Mouse (Mus musculus) hindbrain, postnatal 0 days (tissue): ENCODE data around the gene Atp10b. TPM values are rescaled to one million over a fixed set of nuclear protein-coding genes. Genes with fewer than 3 reads are reported as not detected.
"Not testable (repeated sequence)": the region's sequence is repeated elsewhere in the genome, so short reads cannot be mapped to it uniquely, and the experiment has no call there.

Source experiments
- ATAC-seq: fragments of 200-750 bp; cut with Nextera tagmentation; 2 replicates; pipeline ENCODE4 v1.8.0; 2017; ENCODE audit warnings: mild to moderate bottlenecking, moderate TSS enrichment, moderate library complexity
- DNase-seq: peaks from one replicate; pipeline ENCODE4 v3.0.0-alpha.2; 2015; ENCODE audit warnings: low spot score
- H3K27ac ChIP-seq: fragments of 300-500 bp; sonication (generic); 2 replicates; pipeline ENCODE4 v1.5.1; 2014; ENCODE audit warnings: mild to moderate bottlenecking
- H3K27me3 ChIP-seq: fragments of 300-500 bp; sonication (generic); 2 replicates; pipeline ENCODE4 v1.6.1; 2014; ENCODE audit warnings: low read length, mixed read lengths; ENCODE audit not compliant: insufficient read depth
- H3K36me3 ChIP-seq: fragments of 300-500 bp; sonication (generic); 2 replicates; pipeline ENCODE4 v1.6.1; 2014; ENCODE audit warnings: low read length, mixed read lengths; ENCODE audit not compliant: insufficient read depth
- H3K4me1 ChIP-seq: fragments of 300-500 bp; sonication (generic); 2 replicates; pipeline ENCODE4 v1.6.1; 2014; ENCODE audit warnings: antibody characterized with exemption, low read length, mixed read lengths; ENCODE audit not compliant: insufficient read depth
- H3K4me2 ChIP-seq: fragments of 300-500 bp; sonication (generic); 2 replicates; pipeline ENCODE4 v1.6.1; 2014; ENCODE audit warnings: low read depth, mild to moderate bottlenecking, low read length, moderate library complexity, mixed read lengths
- H3K4me3 ChIP-seq: fragments of 300-500 bp; sonication (generic); 2 replicates; pipeline ENCODE4 v1.5.1; 2014; ENCODE audit warnings: low read length
- H3K9ac ChIP-seq: fragments of 300-500 bp; sonication (generic); replicated peaks from 2 replicates; pipeline ENCODE4 v1.6.1; 2014; ENCODE audit warnings: mild to moderate bottlenecking, low read length, moderate library complexity, mixed read lengths
- H3K9me3 ChIP-seq: fragments of 300-500 bp; sonication (generic); 2 replicates; pipeline ENCODE4 v1.6.1; 2016; ENCODE audit warnings: low read length, mixed read lengths
- CTCF ChIP-seq: IDR thresholded peaks from 2 replicates; pipeline ENCODE4 v1.5.1; 2016; ENCODE audit warnings: antibody characterized with exemption, control low read depth, low read depth
- WGBS: fragments of 180-500 bp; shearing (Covaris S2); extraction: QIAGEN DNeasy Blood & Tissue Kit; methylation state at CpG from one replicate; pipeline ENCODE4 v1.1.7; 2014; 5-methylcytosine and 5-hydroxymethylcytosine counted together
- polyA plus RNA-seq: library from polyadenylated mRNA; unstranded; fragments of >200 nt; fragmentation: Nextera tagmentation; extraction: Ambion mirVana; gene quantifications from 2 replicates; pipeline ENCODE4 v1.2.1, GENCODE M21; 2015
- total RNA-seq: library from RNA; depleted of rRNA; stranded (reverse); fragments of >200 nt; gene quantifications from 2 replicates; pipeline ENCODE4 v1.2.3, GENCODE M21; 2014; rRNA removed

Gene Atp10b
- total RNA-seq (1.0 and 1.6 TPM in 2 replicates), polyA plus RNA-seq (0.30 and 0.32 TPM in 2 replicates)

- Histone ChIP-seq H3K4me1 (no peaks in the 10 kb centered on the region), H3K36me3 (no peaks in the 10 kb centered on the region), H3K27me3 (no peaks in the 10 kb centered on the region), H3K4me3 (no peak within 1 kb of the TSS), H3K4me2 (no peak within 1 kb of the TSS), H3K9me3 (no peaks in the 10 kb centered on the region), H3K27ac (no peak within 1 kb of the TSS), H3K9ac (no peak within 1 kb of the TSS)
- ATAC-seq: no peak
- TF ChIP-seq CTCF: no peak
- DNase-seq: no peak
- WGBS: 76% methylated on average over 1 of the region's 1 CpGs
Observed at GRCm38 (mm10) chr11:43149577-43149976, at the start of gene Atp10b. Atp10b (plus strand) TSS chr11:43149877.

- WGBS: 73% methylated on average over 1 of the region's 1 CpGs
Observed at GRCm38 (mm10) chr11:43101357-43101756, 48.3 kb upstream of the Atp10b start.

GRCm38 (mm10) chr11:43125908-43126477 lies 23.7 kb upstream of the Atp10b start:
- H3K9ac ChIP-seq: no peak overlapping the region
- no peak overlapping the region for H3K4me2 ChIP-seq
- no peak overlapping the region for H3K27ac ChIP-seq
- WGBS: 90% methylated on average over 4 of the region's 4 CpGs
- no peak overlapping the region for H3K4me3 ChIP-seq
- no peak for TF ChIP-seq CTCF
- DNase-seq (no peak), ATAC-seq (no peak)
- no peaks in the 10 kb centered on the region for H3K4me1 ChIP-seq
- H3K9me3 ChIP-seq: 0 out of 2 replicates have a peak, but pooled peaks cover 3% of the 10 kb centered on the region
- H3K36me3 ChIP-seq: no peaks in the 10 kb centered on the region
- no peaks in the 10 kb centered on the region for H3K27me3 ChIP-seq

More at GRCm38 (mm10) chr11:43101357-43101756, 48.3 kb upstream of the Atp10b start:
- no peaks in the 10 kb centered on the region for H3K4me1 ChIP-seq
- no peak overlapping the region for H3K9ac ChIP-seq
- no peak overlapping the region for H3K4me3 ChIP-seq
- H3K36me3 ChIP-seq: no peaks in the 10 kb centered on the region
- no peak overlapping the region for H3K27ac ChIP-seq
- ATAC-seq (no peak), DNase-seq (peak; percentile 40)
- no peaks in the 10 kb centered on the region for H3K27me3 ChIP-seq
- TF ChIP-seq CTCF: peak; percentile 45
- H3K4me2 ChIP-seq: no peak overlapping the region
- no peaks in the 10 kb centered on the region for H3K9me3 ChIP-seq

GRCm38 (mm10) chr11:43126573-43126972 lies 23.1 kb upstream of the Atp10b start:
- H3K4me2 ChIP-seq, H3K4me1 ChIP-seq, H3K36me3 ChIP-seq, H3K4me3 ChIP-seq, H3K27ac ChIP-seq, ATAC-seq, H3K9ac ChIP-seq, DNase-seq, H3K27me3 ChIP-seq, H3K9me3 ChIP-seq: not testable (repeated sequence)
- 79% methylated on average over 11 of the region's 12 CpGs for WGBS

GRCm38 (mm10) chr11:43141296-43141695 lies 8.4 kb upstream of the Atp10b start:
- Histone ChIP-seq H3K9ac (no peak overlapping the region), H3K4me2 (no peak overlapping the region), H3K27ac (no peak overlapping the region), H3K36me3 (no peaks in the 10 kb centered on the region), H3K27me3 (no peaks in the 10 kb centered on the region), H3K9me3 (no peaks in the 10 kb centered on the region), H3K4me1 (no peaks in the 10 kb centered on the region), H3K4me3 (no peak overlapping the region)
- TF ChIP-seq CTCF: no peak
- no peak for DNase-seq
- 93% methylated on average over 1 of the region's 1 CpGs for WGBS
- no peak for ATAC-seq

GRCm38 (mm10) chr11:43142811-43143210 lies 6.9 kb upstream of the Atp10b start:
- no peak overlapping the region for H3K9ac ChIP-seq
- no peak for TF ChIP-seq CTCF
- H3K9me3 ChIP-seq: no peaks in the 10 kb centered on the region
- DNase-seq (no peak), ATAC-seq (no peak)
- H3K27ac ChIP-seq: no peak overlapping the region
- H3K36me3 ChIP-seq: no peaks in the 10 kb centered on the region
- no peaks in the 10 kb centered on the region for H3K4me1 ChIP-seq
- no peak overlapping the region for H3K4me3 ChIP-seq
- H3K27me3 ChIP-seq: no peaks in the 10 kb centered on the region
- no peak overlapping the region for H3K4me2 ChIP-seq
- 92% methylated on average over 1 of the region's 1 CpGs for WGBS

- H3K27me3 ChIP-seq: no peaks in the 10 kb centered on the region
- no peak overlapping the region for H3K4me3 ChIP-seq
- no peak overlapping the region for H3K9ac ChIP-seq
- 89% methylated on average over 1 of the region's 1 CpGs for WGBS
- no peak for TF ChIP-seq CTCF
- DNase-seq (no peak), ATAC-seq (no peak)
- H3K27ac ChIP-seq: no peak overlapping the region
- no peaks in the 10 kb centered on the region for H3K36me3 ChIP-seq
- no peaks in the 10 kb centered on the region for H3K4me1 ChIP-seq
- H3K4me2 ChIP-seq: no peak overlapping the region
- no peaks in the 10 kb centered on the region for H3K9me3 ChIP-seq
Observed at GRCm38 (mm10) chr11:43144178-43144577, 5.5 kb upstream of the Atp10b start.

GRCm38 (mm10) chr11:43144882-43145281 lies 4.8 kb upstream of the Atp10b start:
- not testable (repeated sequence) for H3K36me3 ChIP-seq, ATAC-seq, H3K27me3 ChIP-seq, H3K4me1 ChIP-seq, DNase-seq, H3K9me3 ChIP-seq, H3K27ac ChIP-seq, H3K9ac ChIP-seq, H3K4me2 ChIP-seq, H3K4me3 ChIP-seq
- WGBS: 82% methylated on average over 2 of the region's 2 CpGs
